Mouse (Mus musculus): ENCODE measurements at regions not wholly inside any gene's neighbourhood (a gene's known extent, or its start where the extent isn't known, plus 50 kb on each side); places are given as distances from the start of the nearest gene placed in this dataset.

GRCm38 (mm10) chr2:137408294-137408693, 291.9 kb upstream of the Jag1 start:
- WGBS = 59% methylated on average over 2 of the region's 2 CpGs
- no peak for TF ChIP-seq CTCF (IDR thresholded peaks at IDR 0.05; ENCODE audit: low read depth)
- H3K4me1 ChIP-seq (ENCODE audit: insufficient read depth) = no peaks in the 10 kb centered on the region
- H3K4me3 ChIP-seq (ENCODE audit: low read depth, low read length) = no peak overlapping the region
- no peak overlapping the region for H3K4me2 ChIP-seq
- H3K27me3 ChIP-seq (ENCODE audit: insufficient read depth, low read length) = no peaks in the 10 kb centered on the region
- H3K9ac ChIP-seq = no peak overlapping the region
- no peaks in the 10 kb centered on the region for H3K36me3 ChIP-seq (ENCODE audit: insufficient read depth)
- ATAC-seq (ENCODE audit: insufficient read depth) (no peak), DNase-seq (no peak)
- H3K27ac ChIP-seq (ENCODE audit: low read depth) = no peak overlapping the region
- H3K9me3 ChIP-seq (ENCODE audit: low read depth, low read length) = no peaks in the 10 kb centered on the region

DNA sequence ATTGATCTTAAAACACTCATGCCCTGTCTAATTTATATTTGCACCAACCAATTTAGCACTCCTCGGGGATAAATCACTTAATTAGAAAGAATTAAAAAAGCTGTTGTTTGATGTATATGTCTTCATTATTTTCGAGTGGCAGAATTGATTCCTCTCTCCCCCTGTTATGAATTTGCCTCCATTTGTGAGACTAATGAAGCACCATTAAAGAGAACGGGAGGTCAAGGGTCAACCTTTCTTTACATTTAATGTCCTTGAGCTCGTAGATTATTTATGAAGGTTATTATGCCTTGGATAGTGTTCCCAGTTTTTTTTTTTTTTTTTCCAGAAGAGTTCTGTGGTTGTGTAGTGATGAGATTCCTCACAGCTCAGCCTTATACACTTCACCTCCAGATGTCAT, 277.0 kb upstream of the Jag1 start:
- ATAC-seq (ENCODE audit: insufficient read depth) (peak; percentile 38; the same call in 1 of the 2 replicates), DNase-seq (peak; percentile 51)
- Histone ChIP-seq H3K9ac (no peak overlapping the region), H3K4me1 (ENCODE audit: insufficient read depth) (no peaks in the 10 kb centered on the region), H3K4me2 (no peak overlapping the region), H3K4me3 (ENCODE audit: low read depth, low read length) (no peak overlapping the region), H3K36me3 (ENCODE audit: insufficient read depth) (no peaks in the 10 kb centered on the region), H3K27ac (ENCODE audit: low read depth) (no peak overlapping the region), H3K9me3 (ENCODE audit: low read depth, low read length) (no peaks in the 10 kb centered on the region), H3K27me3 (ENCODE audit: insufficient read depth, low read length) (no peaks in the 10 kb centered on the region)
- TF ChIP-seq CTCF (IDR thresholded peaks at IDR 0.05; ENCODE audit: low read depth) = no peak
- 27% methylated on average over 4 of the region's 4 CpGs for WGBS

DNA sequence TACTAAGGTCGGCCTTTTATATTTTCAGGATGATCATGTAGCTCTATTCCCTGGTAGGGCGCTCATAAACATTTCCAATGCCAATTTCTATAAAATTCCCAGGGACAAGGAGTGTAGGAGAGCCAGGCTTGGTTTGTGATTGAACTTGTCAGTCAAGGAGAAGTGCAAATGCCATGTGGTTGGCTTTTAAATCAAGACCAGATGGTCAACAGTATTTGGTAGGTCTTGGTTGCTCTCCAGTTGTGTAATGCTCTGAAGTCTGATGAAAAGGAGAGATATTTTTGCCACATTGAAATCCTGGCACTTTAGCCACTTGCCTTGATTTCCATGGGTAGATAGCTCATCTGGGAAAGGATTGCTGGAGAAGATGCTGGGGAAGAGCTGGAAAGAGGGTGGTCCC, 263.4 kb upstream of the Jag1 start:
- H3K9me3 ChIP-seq (ENCODE audit: low read depth, low read length) = no peaks in the 10 kb centered on the region
- 94% methylated on average over 2 of the region's 2 CpGs for WGBS
- no peak for TF ChIP-seq CTCF (IDR thresholded peaks at IDR 0.05; ENCODE audit: low read depth)
- no peak overlapping the region for H3K4me2 ChIP-seq
- H3K27ac ChIP-seq (ENCODE audit: low read depth) = no peak overlapping the region
- no peak for DNase-seq
- no peak overlapping the region for H3K9ac ChIP-seq
- no peaks in the 10 kb centered on the region for H3K4me1 ChIP-seq (ENCODE audit: insufficient read depth)
- no peak overlapping the region for H3K4me3 ChIP-seq (ENCODE audit: low read depth, low read length)
- H3K27me3 ChIP-seq (ENCODE audit: insufficient read depth, low read length) = no peaks in the 10 kb centered on the region
- ATAC-seq (ENCODE audit: insufficient read depth) = no peak
- H3K36me3 ChIP-seq (ENCODE audit: insufficient read depth) = no peaks in the 10 kb centered on the region

DNA sequence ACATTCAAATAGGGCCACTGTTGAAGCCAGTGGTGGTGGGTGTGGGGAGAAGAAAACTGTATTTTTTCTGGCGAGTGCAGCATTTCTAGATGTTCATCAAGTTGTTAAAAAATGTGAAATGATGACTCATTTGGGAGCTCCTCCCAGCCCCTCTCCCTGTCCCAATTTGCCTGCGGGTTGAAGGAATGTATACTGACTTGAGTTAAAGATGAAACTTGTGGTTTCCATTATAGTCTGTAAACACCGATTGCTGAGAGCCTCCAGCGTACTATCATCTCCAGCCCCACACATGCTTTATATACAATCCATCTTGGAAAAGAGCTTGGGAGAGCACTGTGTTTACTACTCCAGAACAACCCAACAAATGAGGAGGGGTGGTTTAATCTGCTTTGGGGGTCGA, 258.9 kb upstream of the Jag1 start:
- ATAC-seq (ENCODE audit: insufficient read depth) = peak; percentile 44; the same call in 1 of the 2 replicates
- Histone ChIP-seq H3K27me3 (ENCODE audit: insufficient read depth, low read length) (no peaks in the 10 kb centered on the region), H3K36me3 (ENCODE audit: insufficient read depth) (no peaks in the 10 kb centered on the region), H3K9ac (no peak overlapping the region), H3K9me3 (ENCODE audit: low read depth, low read length) (no peaks in the 10 kb centered on the region), H3K4me1 (ENCODE audit: insufficient read depth) (no peaks in the 10 kb centered on the region), H3K27ac (ENCODE audit: low read depth) (no peak overlapping the region), H3K4me3 (ENCODE audit: low read depth, low read length) (no peak overlapping the region), H3K4me2 (no peak overlapping the region)
- TF ChIP-seq CTCF (IDR thresholded peaks at IDR 0.05; ENCODE audit: low read depth) = no peak
- peak; percentile 19 for DNase-seq
- WGBS = 42% methylated on average over 5 of the region's 5 CpGs

DNA sequence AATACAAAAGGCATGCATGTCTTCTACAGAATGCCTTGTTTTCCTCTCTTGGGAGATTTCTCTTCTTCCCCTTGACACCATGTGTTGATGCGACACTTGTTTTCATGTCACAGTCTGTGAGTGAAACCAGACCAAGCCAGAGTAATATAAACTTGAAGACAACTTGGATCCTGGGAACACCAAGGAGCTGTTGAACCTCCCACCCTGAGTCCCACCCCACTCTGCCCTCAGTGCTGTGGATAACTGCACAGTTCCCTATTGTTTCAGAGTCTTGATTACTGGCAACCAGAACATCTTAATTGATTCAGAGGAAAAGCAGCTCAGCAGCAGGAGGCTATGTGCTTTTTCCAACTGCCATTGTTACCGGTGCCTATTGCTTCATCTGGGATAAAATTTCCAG, 254.6 kb upstream of the Jag1 start:
- Histone ChIP-seq H3K27ac (ENCODE audit: low read depth) (no peak overlapping the region), H3K9ac (no peak overlapping the region), H3K36me3 (ENCODE audit: insufficient read depth) (no peaks in the 10 kb centered on the region), H3K9me3 (ENCODE audit: low read depth, low read length) (no peaks in the 10 kb centered on the region), H3K4me2 (no peak overlapping the region), H3K27me3 (ENCODE audit: insufficient read depth, low read length) (no peaks in the 10 kb centered on the region), H3K4me3 (ENCODE audit: low read depth, low read length) (no peak overlapping the region), H3K4me1 (ENCODE audit: insufficient read depth) (no peaks in the 10 kb centered on the region)
- ATAC-seq (ENCODE audit: insufficient read depth) = no peak
- no peak for TF ChIP-seq CTCF (IDR thresholded peaks at IDR 0.05; ENCODE audit: low read depth)
- WGBS = 88% methylated on average over 2 of the region's 2 CpGs
- DNase-seq = no peak

DNA sequence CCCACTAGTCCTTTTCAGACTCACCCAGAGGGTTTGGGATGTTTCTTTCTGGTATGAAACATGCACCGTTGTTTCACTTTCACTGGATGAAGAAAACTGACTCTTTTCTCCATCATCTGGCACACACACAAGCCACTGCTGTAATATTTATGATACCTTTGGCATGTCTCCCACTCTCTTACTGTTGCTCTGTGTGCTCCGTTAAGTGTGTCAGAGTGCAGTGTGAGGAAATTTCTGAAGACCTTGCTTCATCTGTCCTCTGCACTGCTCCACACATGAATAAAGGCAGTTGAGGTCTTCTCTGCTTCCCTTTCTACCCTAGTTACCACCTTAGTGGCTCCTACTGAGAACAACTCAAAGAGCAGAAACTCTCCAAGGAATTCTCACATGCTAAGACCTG, 246.6 kb upstream of the Jag1 start:
- no peak for TF ChIP-seq CTCF (IDR thresholded peaks at IDR 0.05; ENCODE audit: low read depth)
- 48% methylated on average over 2 of the region's 2 CpGs for WGBS
- DNase-seq = peak; percentile 65
- Histone ChIP-seq H3K4me1 (ENCODE audit: insufficient read depth) (no peaks in the 10 kb centered on the region), H3K36me3 (ENCODE audit: insufficient read depth) (no peaks in the 10 kb centered on the region), H3K4me3 (ENCODE audit: low read depth, low read length) (no peak overlapping the region), H3K4me2 (no peak overlapping the region), H3K9me3 (ENCODE audit: low read depth, low read length) (no peaks in the 10 kb centered on the region), H3K9ac (no peak overlapping the region), H3K27me3 (ENCODE audit: insufficient read depth, low read length) (no peaks in the 10 kb centered on the region), H3K27ac (ENCODE audit: low read depth) (no peak overlapping the region)
- no peak for ATAC-seq (ENCODE audit: insufficient read depth)

GRCm38 (mm10) chr2:137357181-137357738, 240.8 kb upstream of the Jag1 start:
- no peaks in the 10 kb centered on the region for H3K9me3 ChIP-seq (ENCODE audit: low read depth, low read length)
- no peak overlapping the region for H3K4me3 ChIP-seq (ENCODE audit: low read depth, low read length)
- WGBS = 36% methylated on average over 13 of the region's 13 CpGs
- TF ChIP-seq CTCF (IDR thresholded peaks at IDR 0.05; ENCODE audit: low read depth) = no peak
- ATAC-seq (ENCODE audit: insufficient read depth) (peak; percentile 79; the same call in 1 of the 2 replicates), DNase-seq (peak; percentile 71)
- no peak overlapping the region for H3K9ac ChIP-seq
- no peaks in the 10 kb centered on the region for H3K36me3 ChIP-seq (ENCODE audit: insufficient read depth)
- no peaks in the 10 kb centered on the region for H3K4me1 ChIP-seq (ENCODE audit: insufficient read depth)
- peak overlapping the region; percentile 37 for H3K4me2 ChIP-seq
- H3K27me3 ChIP-seq (ENCODE audit: insufficient read depth, low read length) = no peaks in the 10 kb centered on the region
- H3K27ac ChIP-seq (ENCODE audit: low read depth) = no peak overlapping the region

GRCm38 (mm10) chr2:137343736-137344135, 227.3 kb upstream of the Jag1 start:
- Histone ChIP-seq H3K27me3 (ENCODE audit: insufficient read depth, low read length) (no peaks in the 10 kb centered on the region), H3K4me2 (no peak overlapping the region), H3K4me3 (ENCODE audit: low read depth, low read length) (no peak overlapping the region), H3K9me3 (ENCODE audit: low read depth, low read length) (no peaks in the 10 kb centered on the region), H3K36me3 (ENCODE audit: insufficient read depth) (no peaks in the 10 kb centered on the region), H3K9ac (no peak overlapping the region), H3K4me1 (ENCODE audit: insufficient read depth) (no peaks in the 10 kb centered on the region), H3K27ac (ENCODE audit: low read depth) (no peak overlapping the region)
- ATAC-seq (ENCODE audit: insufficient read depth) (no peak), DNase-seq (no peak)
- WGBS = 59% methylated on average over 2 of the region's 2 CpGs
- TF ChIP-seq CTCF (IDR thresholded peaks at IDR 0.05; ENCODE audit: low read depth) = no peak

All from lung, embryonic 14.5 days (tissue).